Comparison of ENCODE assay signal across 9 mouse cellular contexts in genomic region chr11:96285771-96286738, GRCm38 (mm10). TPM values are rescaled to one million over a fixed set of nuclear protein-coding genes. Genes with fewer than 3 reads are reported as not detected.
A peak's percentile ranks its signal among the peaks of the same experiment; 100 is the strongest.
DNase-seq lines count a peak whose midpoint lies in the region; ATAC-seq and TF ChIP-seq lines count a peak whose summit lies in the region.
"Had no signal": no experiment of that assay in that cellular context is flagged by ENCODE, and none has a peak within 500 bp of the region (broad histone marks: within the 10 kb centered on the region; RNA-seq: fewer than 3 reads in every experiment).

TSS of gene Hoxb7 (plus strand) at chr11:96286623.

- TF ChIP-seq CTCF in heart, adult 2 months (IDR thresholded peaks at IDR 0.05) = no peak
- no peak for TF ChIP-seq CTCF in lung, postnatal 0 days (IDR thresholded peaks at IDR 0.05)

- DNase-seq in heart, adult 2 months = no peak
- DNase-seq in heart, postnatal 25 days (ENCODE audit: low spot score) = no peak
- no peak for DNase-seq in embryonic facial prominence, embryonic 11.5 days (ENCODE audit: low spot score)
- peak; percentile 91 for DNase-seq in kidney, adult 18-20 months
- peak; percentile 43 for DNase-seq in lung, postnatal 0 days (ENCODE audit: low spot score)
- DNase-seq in thymus, postnatal 25 days = no peak
- DNase-seq in testis, postnatal 10 days (ENCODE audit: low spot score) = no peak

- no peaks in the 10 kb centered on the region for H3K79me2 ChIP-seq in heart, adult 2 months (replicated peaks; ENCODE audit: control insufficient read depth, insufficient read depth, low read length)

- no peak within 1 kb of the TSS for H3K27ac ChIP-seq in heart, adult 2 months
- no peak within 1 kb of the TSS for H3K27ac ChIP-seq in embryonic facial prominence, embryonic 11.5 days (replicated peaks; ENCODE audit: low read depth, low read length)
- peak within 1 kb of the TSS; percentile 28; the same call in 1 of the 2 replicates for H3K27ac ChIP-seq in lung, postnatal 0 days (ENCODE audit: low read length)

- TF ChIP-seq POLR2A in heart, adult 2 months (IDR thresholded peaks at IDR 0.05; ENCODE audit: insufficient read depth, low read depth, low read length) = no peak

- H3K27me3 ChIP-seq in heart, adult 2 months (ENCODE audit: control insufficient read depth, insufficient read depth, low read length) = peaks cover 51% of the 10 kb centered on the region
- H3K27me3 ChIP-seq in embryonic facial prominence, embryonic 11.5 days (ENCODE audit: control insufficient read depth, insufficient read depth, low read length) = peaks cover 92% of the 10 kb centered on the region
- H3K27me3 ChIP-seq in lung, postnatal 0 days (replicated peaks; ENCODE audit: insufficient read depth, low read length) = peaks cover 45% of the 10 kb centered on the region

- peaks cover 1% of the 10 kb centered on the region; the same call in 1 of the 2 replicates for H3K4me1 ChIP-seq in heart, adult 2 months (ENCODE audit: control insufficient read depth, insufficient read depth, low read length)
- no peaks in the 10 kb centered on the region for H3K4me1 ChIP-seq in embryonic facial prominence, embryonic 11.5 days (ENCODE audit: control insufficient read depth, insufficient read depth, low read length)
- H3K4me1 ChIP-seq in lung, postnatal 0 days (ENCODE audit: insufficient read depth, low read depth, low read length) = no peaks in the 10 kb centered on the region

- H3K36me3 ChIP-seq in heart, adult 2 months (ENCODE audit: control insufficient read depth, insufficient read depth, low read length) = no peaks in the 10 kb centered on the region
- H3K36me3 ChIP-seq in embryonic facial prominence, embryonic 11.5 days (replicated peaks; ENCODE audit: control insufficient read depth, insufficient read depth, low read depth, low read length) = no peaks in the 10 kb centered on the region; the same call in 1 of the 2 replicates
- H3K36me3 ChIP-seq in lung, postnatal 0 days (ENCODE audit: insufficient read depth, low read length) = no peaks in the 10 kb centered on the region

- intact Hi-C loops in heart, adult 2 months (cut with DNase I) = loop anchor here (10.0 kb wide), 2 partner anchors 281 to 439 kb away; partner anchors contain the start of gene Igf2bp1
- intact Hi-C loops in heart, postnatal 25 days (cut with DNase I) = no loop called here

- H3K9me3 ChIP-seq in embryonic facial prominence, embryonic 11.5 days (replicated peaks; ENCODE audit: control insufficient read depth, low read length) = no peaks in the 10 kb centered on the region
- no peaks in the 10 kb centered on the region for H3K9me3 ChIP-seq in lung, postnatal 0 days (ENCODE audit: low read length)

- H3K4me2 ChIP-seq in embryonic facial prominence, embryonic 11.5 days (ENCODE audit: low read depth, low read length) = peak within 1 kb of the TSS; percentile 21; the same call in 1 of the 2 replicates
- peak within 1 kb of the TSS; percentile 70 for H3K4me2 ChIP-seq in lung, postnatal 0 days (replicated peaks; ENCODE audit: low read depth, low read length)

- H3K4me3 ChIP-seq in heart, adult 2 months = peak within 1 kb of the TSS; percentile 11; the same call in 1 of the 2 replicates
- no peak within 1 kb of the TSS for H3K4me3 ChIP-seq in embryonic facial prominence, embryonic 11.5 days (ENCODE audit: low read depth, low read length)
- H3K4me3 ChIP-seq in lung, postnatal 0 days (ENCODE audit: low read depth, low read length) = peak within 1 kb of the TSS; percentile 47

- TF ChIP-seq EP300 in heart, adult 2 months (IDR thresholded peaks at IDR 0.05; ENCODE audit: insufficient read depth, low read depth, low read length) = no peak
- no peak for TF ChIP-seq EP300 in lung, postnatal 0 days (IDR thresholded peaks at IDR 0.05)

- no peak within 1 kb of the TSS for H3K9ac ChIP-seq in heart, adult 2 months (ENCODE audit: low read depth, low read length)
- no peak within 1 kb of the TSS for H3K9ac ChIP-seq in embryonic facial prominence, embryonic 11.5 days (replicated peaks; ENCODE audit: low read length)
- no peak within 1 kb of the TSS; the same call in 1 of the 2 replicates for H3K9ac ChIP-seq in lung, postnatal 0 days (replicated peaks; ENCODE audit: low read depth)

- ATAC-seq in embryonic facial prominence, embryonic 11.5 days (replicated peaks; ENCODE audit: insufficient number of reproducible peaks, low FRiP score, low TSS enrichment, low read depth) = no peak
- 0 out of 2 replicates have a peak, but pooled peaks have one; percentile 27 for ATAC-seq in lung, postnatal 0 days
- no peak for ATAC-seq in monocyte, adult 5-6 weeks (replicated peaks; ENCODE audit: insufficient number of reproducible peaks, low FRiP score, low TSS enrichment, poor library complexity, severe bottlenecking)

- WGBS in heart, adult 2 months = 4% methylated on average over 43 of the region's 43 CpGs
- WGBS in embryonic facial prominence, embryonic 11.5 days = 1% methylated on average over 43 of the region's 43 CpGs
- 2% methylated on average over 43 of the region's 43 CpGs for WGBS in lung, postnatal 0 days

RNA-seq across cellular contexts. Expression of gene Hoxb7, which starts in this region (rescaled TPM):
- not detected for total RNA-seq in heart, adult 2 months (2021)
- polyA plus RNA-seq in heart, adult 2 months (2012; rRNA removed) = not detected in 2 replicates
- not detected for total RNA-seq in heart, postnatal 25 days (2021)
- 0.15 and 0.54 TPM in 2 replicates for polyA plus RNA-seq in embryonic facial prominence, embryonic 11.5 days (2014; fragmentation: Nextera tagmentation; extraction: Ambion mirVana)
- 1.3 and 1.9 TPM in 2 replicates for polyA plus RNA-seq in lung, postnatal 0 days (2015; fragmentation: Nextera tagmentation; extraction: Ambion mirVana)
- not detected in 3 replicates for total RNA-seq in monocyte, adult 5-6 weeks (2017)
- total RNA-seq: heart, adult 18-20 months had no signal

Comparison
In these comparisons a context has a peak if more than half of its experiments do, and no peak if none do; other contexts are left out.
1. DNase-seq: peak in kidney, adult 18-20 months (single experiment) and lung, postnatal 0 days (single experiment); none in heart, adult 2 months (0 of 2), heart, postnatal 25 days (single experiment), embryonic facial prominence, embryonic 11.5 days (single experiment), thymus, postnatal 25 days (single experiment) and testis, postnatal 10 days (single experiment).